Mouse (Mus musculus) MEL (cell line): ENCODE data around the gene Pcsk5.

Experiments
- CHD2 ChIP-seq: IDR thresholded peaks from 2 replicates; pipeline ENCODE4 v1.6.1; 2011; ENCODE audit warnings: low read length, improper control_type of control experiment
- CTCF ChIP-seq, 3 experiments: IDR thresholded peaks in 2 of 3; conservative IDR thresholded peaks in 1 of 3; 2 replicates each; pipeline ENCODE4 v1.5.1; 2011 to 2012; ENCODE audit warnings: low read length in 3 of 3, low read depth in 2 of 3, mild to moderate bottlenecking in 2 of 3, improper control_type of control experiment in 1 of 3, inconsistent platforms in 1 of 3, mixed read lengths in 1 of 3, moderate library complexity in 1 of 3; ENCODE audit not compliant: control insufficient read depth in 1 of 3, insufficient read depth in 1 of 3, poor library complexity in 1 of 3, severe bottlenecking in 1 of 3
- EP300 ChIP-seq, 2 experiments: IDR thresholded peaks; 2 replicates each; pipeline ENCODE4 v1.6.1; 2011; ENCODE audit warnings: improper control_type of control experiment in 2 of 2, low read length in 2 of 2, low read depth in 1 of 2, mild to moderate bottlenecking in 1 of 2
- GABPA ChIP-seq: IDR thresholded peaks from 2 replicates; pipeline ENCODE4 v1.6.1; 2012; ENCODE audit warnings: low read depth, mild to moderate bottlenecking, inconsistent platforms, low read length, improper control_type of control experiment, moderate library complexity
- SMC3 ChIP-seq: IDR thresholded peaks from 2 replicates; pipeline ENCODE4 v1.6.1; 2011; ENCODE audit warnings: low read depth, low read length, improper control_type of control experiment
- TBP ChIP-seq: IDR thresholded peaks from 2 replicates; pipeline ENCODE4 v1.8.0; 2011; ENCODE audit warnings: low read depth, low read length, improper control_type of control experiment
- ZC3H11A ChIP-seq: IDR thresholded peaks from 2 replicates; pipeline ENCODE4 v1.6.1; 2012; ENCODE audit warnings: low read depth, mild to moderate bottlenecking, inconsistent platforms, low read length, improper control_type of control experiment

DNA sequence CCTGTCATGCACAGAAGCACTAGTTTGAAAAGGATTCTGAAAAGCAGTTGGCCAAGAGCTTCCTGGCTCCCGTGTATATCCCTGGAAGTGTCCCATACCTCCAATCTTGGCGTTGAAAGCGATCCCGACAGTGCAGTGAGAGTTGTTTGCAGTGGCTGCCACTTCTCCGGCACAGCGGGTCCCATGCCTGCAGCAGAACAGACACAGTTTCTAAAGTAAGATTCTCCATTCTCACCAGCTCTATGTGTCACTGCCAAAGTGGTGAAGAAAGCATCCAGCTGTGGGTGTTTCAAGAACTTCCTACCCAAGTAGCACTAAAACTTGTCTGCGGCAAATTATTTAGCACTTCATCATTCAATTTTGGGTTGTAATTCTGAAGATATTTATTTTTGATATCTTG lies 159.1 kb downstream of the Pcsk5 start:
- TF ChIP-seq CTCF (IDR thresholded peaks at IDR 0.05 in 2 of 3, conservative IDR thresholded peaks at IDR 0.05 in 1 of 3; ENCODE audit: control insufficient read depth in 1 of 3, insufficient read depth in 1 of 3, low read depth in 2 of 3, low read length in 3 of 3, poor library complexity in 1 of 3, severe bottlenecking in 1 of 3) = no peak
- no peak for TF ChIP-seq TBP
- TF ChIP-seq SMC3 = no peak
- TF ChIP-seq GABPA = no peak
- TF ChIP-seq CHD2 = no peak
- TF ChIP-seq ZC3H11A = no peak
- TF ChIP-seq EP300 (IDR thresholded peaks at IDR 0.05; ENCODE audit: low read depth in 1 of 2, low read length in 2 of 2) = no peak
